Mouse (Mus musculus) fibroblast of lung, adult 2 months (primary cell): ENCODE results near the gene Gm48552.

Experiments
- DNase-seq: peaks from one replicate; pipeline ENCODE4 v3.0.0-alpha.2; 2011; ENCODE audit warnings: low read depth

Gm48552 gene

GRCm38 (mm10) chr10:81387716-81388115 lies 1.1 kb upstream of the Gm48552 start:
- no peak for DNase-seq

- DNase-seq = no peak
Observed at GRCm38 (mm10) chr10:81389373-81389772, 568 bp downstream of the Gm48552 start.

DNA sequence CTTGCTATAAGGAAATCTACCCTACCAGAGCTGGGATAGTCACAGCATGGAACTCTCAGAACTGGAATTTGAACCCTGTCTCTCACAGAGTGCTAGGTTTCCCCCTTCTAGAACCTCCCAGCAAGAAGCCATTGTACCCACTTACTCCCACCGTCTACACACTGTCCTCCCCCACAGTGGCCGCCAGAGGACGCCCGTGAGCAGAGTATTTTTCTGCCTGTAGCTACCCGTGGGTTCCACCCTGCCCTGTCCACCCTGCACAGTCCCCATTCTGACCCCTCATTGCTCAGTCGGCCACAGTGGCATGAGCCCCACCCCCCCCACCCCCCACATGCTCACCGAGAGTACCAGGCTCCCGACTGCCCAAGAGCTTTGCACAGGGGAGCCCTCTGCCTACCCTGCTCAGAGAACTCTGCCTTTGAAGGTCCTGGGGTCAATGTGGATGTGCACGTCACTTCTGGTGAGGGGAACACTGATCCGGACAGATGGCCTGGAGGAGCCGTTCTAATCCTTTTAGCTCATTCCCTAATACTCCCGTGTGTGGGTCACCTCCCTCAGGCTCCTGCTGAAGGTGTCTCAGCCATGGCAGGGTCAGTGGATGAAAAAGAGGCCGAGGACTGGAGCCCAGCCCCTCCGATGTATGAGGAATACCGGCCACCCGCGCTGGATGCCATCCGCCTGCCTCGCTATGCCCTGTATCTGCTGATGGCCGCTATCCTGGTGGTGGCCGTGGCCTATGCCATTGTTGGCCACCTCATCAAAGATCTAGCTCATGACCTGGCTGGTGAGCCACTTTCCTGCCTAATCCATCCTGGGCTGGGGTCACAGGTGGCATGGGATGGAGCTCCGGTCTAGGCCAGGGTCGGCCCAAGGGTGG lies 1.2 kb downstream of the Gm48552 start:
- no peak for DNase-seq

DNA sequence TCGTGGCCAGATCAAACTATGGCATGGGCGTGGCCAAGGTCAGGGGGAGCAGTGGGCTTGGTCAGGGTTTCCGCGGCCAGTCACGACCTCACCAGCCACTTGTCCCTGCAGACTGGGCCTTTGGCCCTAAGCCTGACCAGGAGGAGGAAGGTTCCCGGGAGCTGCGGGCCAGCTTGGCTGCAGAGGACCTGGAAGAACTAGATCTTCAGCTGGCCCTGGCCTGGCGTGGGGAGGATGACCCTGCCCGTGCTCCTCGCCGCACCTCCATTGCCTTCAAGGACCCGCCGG lies 1.8 kb downstream of the Gm48552 start:
- no peak for DNase-seq

GRCm38 (mm10) chr10:81392270-81392669 lies 3.5 kb downstream of the Gm48552 start:
- DNase-seq = no peak

- no peak for DNase-seq
Observed at GRCm38 (mm10) chr10:81392781-81393185, 4.0 kb downstream of the Gm48552 start, which contains the start of gene Smim24. TSS of gene Smim24 (plus strand) at chr10:81393051.

GRCm38 (mm10) chr10:81393456-81394063 lies 4.8 kb downstream of the Gm48552 start:
- DNase-seq = no peak

DNA sequence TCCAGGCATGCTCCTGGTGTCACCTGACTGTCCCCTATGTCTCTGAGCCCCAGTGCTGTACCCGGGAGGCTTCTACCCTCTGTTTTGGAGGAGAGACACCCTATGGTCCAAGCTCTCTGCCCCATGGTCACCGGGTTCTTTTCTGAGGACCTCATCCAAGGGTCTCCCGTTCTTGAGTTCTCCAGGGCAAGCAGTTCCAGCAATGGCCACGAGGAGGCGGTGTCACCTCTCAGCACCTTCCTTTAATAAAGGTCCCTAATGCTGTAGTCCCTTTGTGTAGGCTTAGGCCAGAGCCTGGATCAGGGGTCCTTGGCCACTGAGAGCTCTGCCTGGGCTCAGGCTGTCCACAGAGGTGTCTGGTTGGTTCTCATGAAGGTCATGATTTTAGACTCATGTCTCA lies 6.3 kb downstream of the Gm48552 start:
- DNase-seq = no peak

- no peak for DNase-seq
Observed at GRCm38 (mm10) chr10:81395865-81396264, 7.1 kb downstream of the Gm48552 start.

DNA sequence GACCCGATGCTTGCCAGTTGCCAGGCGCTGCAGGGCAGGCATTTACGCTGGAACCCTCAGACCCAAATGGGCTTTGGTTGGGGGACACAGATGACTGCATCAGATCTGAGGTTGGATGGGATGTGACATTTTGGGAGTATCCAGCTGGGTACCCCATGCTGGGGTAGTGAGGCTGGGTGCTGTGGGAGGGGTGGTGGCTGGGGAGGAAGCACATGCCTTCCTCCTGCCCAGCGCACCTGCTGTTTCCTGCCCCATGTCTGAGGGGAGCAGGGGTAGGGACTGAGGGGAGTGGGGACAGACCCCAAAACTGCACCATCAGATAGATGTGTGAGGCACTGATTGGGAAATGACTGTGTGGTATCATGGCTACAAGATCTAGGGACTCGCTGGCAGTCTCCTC lies 7.9 kb downstream of the Gm48552 start:
- no peak for DNase-seq

DNA sequence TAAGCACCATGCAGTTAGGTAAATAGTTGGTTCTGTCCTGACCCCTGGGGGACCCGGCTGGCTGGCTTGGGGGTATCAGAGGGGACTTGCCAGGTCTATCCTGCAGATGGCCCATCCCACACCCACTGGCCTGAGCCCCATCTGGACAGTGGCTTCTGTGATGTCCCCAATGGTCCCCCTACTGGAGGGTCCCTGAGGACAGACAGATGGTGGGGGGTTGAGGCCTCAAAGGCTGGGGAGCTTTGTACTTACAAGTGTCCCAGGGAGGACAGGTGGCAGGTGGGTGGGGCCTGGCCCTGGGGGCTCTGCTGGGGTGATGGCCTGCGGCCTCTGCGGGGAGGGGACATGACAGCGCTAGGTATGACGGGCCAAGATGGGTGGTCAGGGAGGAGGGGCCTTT lies 10.5 kb downstream of the Gm48552 start:
- DNase-seq = no peak

GRCm38 (mm10) chr10:81399798-81400308 lies 11.0 kb downstream of the Gm48552 start:
- DNase-seq = no peak

DNA sequence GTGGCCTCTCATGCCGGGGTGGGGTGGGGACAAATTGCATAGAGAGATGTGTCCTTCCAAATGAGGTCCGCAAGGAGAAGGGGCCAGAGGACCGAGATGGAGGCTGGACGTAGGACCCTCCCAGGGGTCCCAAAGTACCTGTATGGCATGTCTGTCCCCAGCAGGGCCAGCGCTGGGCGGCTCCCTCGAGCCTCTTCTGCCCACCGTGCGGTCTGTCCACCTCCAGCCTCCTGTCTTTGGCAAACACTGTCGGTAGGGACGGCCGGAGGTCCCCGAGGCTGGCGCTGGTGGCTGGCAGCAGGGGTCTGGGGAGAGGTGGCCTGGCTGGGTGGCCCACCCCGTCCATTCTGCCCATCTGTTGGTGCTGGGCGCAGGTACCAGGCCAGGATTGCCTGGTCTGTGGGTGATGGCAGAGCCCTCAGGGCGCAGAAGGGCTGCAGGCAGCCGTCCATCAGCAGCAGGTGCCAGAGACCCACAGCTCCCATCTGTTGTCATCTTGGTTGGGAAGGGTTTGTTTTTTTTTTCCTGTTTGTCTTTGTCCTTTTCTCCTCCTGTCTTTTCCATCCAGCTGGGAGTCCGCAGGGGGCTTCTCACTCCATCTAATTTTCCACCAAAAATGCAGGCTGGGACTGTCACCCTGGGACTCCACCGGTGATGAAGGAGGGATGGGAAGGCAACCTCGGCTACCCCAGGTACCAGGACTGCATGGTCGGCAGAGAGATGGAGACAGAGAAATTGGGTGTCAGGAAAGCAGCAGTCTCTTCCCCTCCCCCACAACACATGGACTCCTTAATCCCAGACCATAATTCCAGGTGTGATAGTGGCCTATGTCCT lies 11.8 kb downstream of the Gm48552 start:
- DNase-seq = no peak

DNA sequence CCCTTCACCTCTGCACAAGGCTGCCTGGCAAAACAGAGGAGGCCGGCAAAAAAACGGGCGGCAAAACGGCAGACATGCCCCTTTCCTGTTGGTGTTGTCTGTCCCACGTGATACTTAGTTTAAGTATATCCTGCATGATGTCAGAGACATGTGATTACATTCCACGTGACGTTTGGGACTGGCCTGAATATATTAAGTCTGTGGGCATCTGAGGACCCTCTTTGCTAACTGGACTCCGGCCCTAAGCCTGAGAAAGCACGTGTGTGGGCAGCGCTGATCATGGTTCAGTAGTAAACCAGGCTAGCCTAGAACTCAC lies 12.4 kb downstream of the Gm48552 start:
- DNase-seq = no peak

- peak; percentile 88 for DNase-seq
Observed at GRCm38 (mm10) chr10:81401521-81402226, 12.9 kb downstream of the Gm48552 start.

- no peak for DNase-seq
Observed at GRCm38 (mm10) chr10:81402227-81402765, 13.5 kb downstream of the Gm48552 start.

- DNase-seq = no peak
Observed at GRCm38 (mm10) chr10:81403511-81403910, 14.7 kb downstream of the Gm48552 start.

DNA sequence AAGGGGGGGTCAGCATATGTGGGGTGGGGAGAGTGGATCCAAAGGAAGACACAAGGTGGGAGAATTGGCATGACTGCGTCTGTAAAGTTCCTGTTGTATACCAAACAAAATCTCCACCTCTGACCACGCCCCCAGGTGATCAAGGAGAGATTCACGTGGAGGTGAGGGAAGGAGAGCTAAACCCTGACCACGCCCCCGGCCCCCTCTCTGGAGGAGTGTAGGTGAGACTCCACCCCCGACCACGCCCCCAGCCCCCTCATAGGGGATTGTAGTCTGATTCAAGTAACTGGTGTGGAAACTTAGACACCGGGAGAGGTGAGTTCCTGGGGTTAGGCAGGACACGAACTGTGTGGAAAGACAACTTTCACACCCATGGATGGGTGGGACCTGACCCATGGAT lies 15.3 kb downstream of the Gm48552 start:
- DNase-seq = no peak

- DNase-seq = no peak
Observed at GRCm38 (mm10) chr10:81404720-81405119, 15.9 kb downstream of the Gm48552 start.

DNA sequence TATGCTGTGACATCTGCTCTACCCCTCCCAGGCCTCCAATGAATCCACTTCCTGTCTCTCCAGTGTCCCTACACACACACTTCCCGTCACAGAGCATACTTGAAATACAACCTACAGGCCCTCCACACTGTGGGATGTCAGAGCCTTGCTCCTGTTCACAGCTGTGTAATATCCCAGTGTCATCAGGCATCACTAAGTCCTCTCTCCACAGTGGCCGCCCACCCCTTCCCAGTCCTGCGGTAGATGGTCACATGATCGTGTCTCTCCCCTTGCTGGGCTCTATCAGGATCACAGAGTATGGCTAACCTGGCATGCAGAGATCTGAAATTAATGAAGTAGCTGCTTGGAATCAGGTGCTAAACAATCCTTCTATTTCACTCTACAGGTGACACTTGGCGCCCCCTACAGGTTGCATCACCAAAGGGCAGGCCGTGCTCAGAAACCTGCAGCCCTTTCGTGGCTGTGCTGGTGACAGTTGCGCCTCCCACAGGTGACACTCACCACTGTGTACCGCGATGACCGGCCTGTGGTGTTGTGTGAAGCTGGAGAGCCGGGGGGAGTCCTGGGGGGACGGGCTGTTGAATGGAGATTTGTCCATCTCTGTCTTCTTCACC lies 16.9 kb downstream of the Gm48552 start:
- no peak for DNase-seq
